Mouse (Mus musculus) lung, embryonic 14.5 days (tissue): ENCODE measurements around the gene Mrpl34. TPM values are rescaled to one million over a fixed set of nuclear protein-coding genes. Genes with fewer than 3 reads are reported as not detected.

Source experiments
- ATAC-seq: fragments of 200-750 bp; cut with Nextera tagmentation; 2 replicates; pipeline ENCODE4 v1.8.0; 2017; ENCODE audit warnings: mild to moderate bottlenecking, moderate TSS enrichment, moderate library complexity; ENCODE audit not compliant: insufficient read depth
- DNase-seq: peaks from one replicate; pipeline ENCODE4 v3.0.0-alpha.2; 2015
- H3K27ac ChIP-seq: fragments of 300-500 bp; sonication (generic); 2 replicates; pipeline ENCODE4 v1.5.1; 2014; ENCODE audit warnings: low read depth, mild to moderate bottlenecking, moderate library complexity
- H3K27me3 ChIP-seq: fragments of 300-500 bp; sonication (generic); 2 replicates; pipeline ENCODE4 v1.6.1; 2014; ENCODE audit warnings: low read length, control low read depth; ENCODE audit not compliant: insufficient read depth
- H3K36me3 ChIP-seq: fragments of 300-500 bp; sonication (generic); 2 replicates; pipeline ENCODE4 v1.6.1; 2014; ENCODE audit warnings: control low read depth; ENCODE audit not compliant: insufficient read depth
- H3K4me1 ChIP-seq: fragments of 300-500 bp; sonication (generic); 2 replicates; pipeline ENCODE4 v1.6.1; 2014; ENCODE audit warnings: antibody characterized with exemption, control low read depth; ENCODE audit not compliant: insufficient read depth
- H3K4me2 ChIP-seq: fragments of 300-500 bp; sonication (generic); 2 replicates; pipeline ENCODE4 v1.6.1; 2014; ENCODE audit warnings: mild to moderate bottlenecking
- H3K4me3 ChIP-seq: fragments of 300-500 bp; sonication (generic); 2 replicates; pipeline ENCODE4 v1.5.1; 2014; ENCODE audit warnings: low read depth, low read length
- H3K9ac ChIP-seq: fragments of 300-500 bp; sonication (generic); 2 replicates; pipeline ENCODE4 v1.6.1; 2014
- H3K9me3 ChIP-seq: fragments of 300-500 bp; sonication (generic); 2 replicates; pipeline ENCODE4 v1.6.1; 2016; ENCODE audit warnings: low read depth, low read length, control low read depth
- CTCF ChIP-seq: IDR thresholded peaks from 2 replicates; pipeline ENCODE4 v1.5.1; 2016; ENCODE audit warnings: antibody characterized with exemption, low read depth
- WGBS: fragments of 180-500 bp; shearing (Covaris S2); extraction: QIAGEN DNeasy Blood & Tissue Kit; methylation state at CpG from one replicate; pipeline ENCODE4 v1.1.7; 2014; 5-methylcytosine and 5-hydroxymethylcytosine counted together
- polyA plus RNA-seq: library from polyadenylated mRNA; unstranded; fragments of >200 nt; fragmentation: Nextera tagmentation; extraction: Ambion mirVana; gene quantifications from 2 replicates; pipeline ENCODE4 v1.2.1, GENCODE M21; 2014

Gene Mrpl34
- polyA plus RNA-seq, 1 experiment from 2014 or later, result 135 TPM

DNA sequence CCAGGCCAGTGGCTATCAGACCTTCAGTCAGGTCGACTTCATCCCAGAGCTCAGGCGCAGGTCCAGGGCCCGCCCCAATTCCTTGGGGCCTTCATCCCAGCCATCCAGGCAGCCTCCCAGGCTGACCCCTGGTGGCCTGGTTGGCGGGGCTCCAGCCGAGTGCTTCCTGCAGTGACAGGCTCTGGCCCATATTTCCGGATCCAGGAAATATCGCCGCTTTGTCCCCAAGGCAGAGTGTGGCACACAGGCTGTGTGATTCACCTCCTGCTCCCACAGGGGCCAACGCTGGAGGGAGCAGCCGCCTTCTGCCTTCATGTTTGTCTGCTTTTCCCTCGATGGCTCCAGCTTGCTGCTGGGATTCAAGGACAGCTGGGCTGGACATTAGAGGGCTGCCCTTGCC, 31.7 kb downstream of the Mrpl34 start:
- no peak overlapping the region for H3K4me3 ChIP-seq
- no peak overlapping the region for H3K9ac ChIP-seq
- peaks cover 27% of the 10 kb centered on the region for H3K4me1 ChIP-seq
- H3K27ac ChIP-seq, result peak overlapping the region; percentile 75
- 23% methylated on average over 11 of the region's 11 CpGs for WGBS
- H3K36me3 ChIP-seq, result peaks cover 37% of the 10 kb centered on the region
- ATAC-seq (peak; percentile 53; the same call in 1 of the 2 replicates), DNase-seq (peak; percentile 92)
- H3K4me2 ChIP-seq, result no peak overlapping the region
- H3K9me3 ChIP-seq, result no peaks in the 10 kb centered on the region
- H3K27me3 ChIP-seq, result no peaks in the 10 kb centered on the region
- TF ChIP-seq CTCF, result peak; percentile 62

DNA sequence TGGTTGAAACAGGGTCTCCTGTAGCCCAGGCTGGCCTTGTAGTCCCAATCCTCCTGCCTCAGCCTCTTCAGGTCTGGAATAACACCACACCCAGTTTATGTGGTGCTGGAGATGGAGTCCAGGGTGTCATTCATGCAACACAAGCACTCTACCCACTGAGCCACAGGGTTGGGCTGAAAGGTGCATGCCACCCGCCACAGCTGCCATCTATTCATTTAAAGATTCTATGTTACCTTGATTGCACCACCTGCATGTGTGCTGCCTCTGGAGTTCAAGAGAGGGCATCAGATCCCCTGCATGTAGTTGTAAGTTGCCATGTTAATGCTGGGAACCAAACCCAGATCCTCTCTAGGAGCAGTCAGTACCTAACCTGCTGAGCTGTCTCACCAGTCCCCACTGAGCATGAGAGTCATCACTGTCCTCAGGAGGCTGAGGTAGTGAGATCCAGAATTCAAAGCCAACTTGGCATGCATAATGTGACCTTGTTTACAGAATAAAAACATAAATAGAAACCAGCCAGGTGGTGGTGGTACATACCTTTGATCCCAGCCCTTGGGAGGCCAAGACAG, 32.4 kb downstream of the Mrpl34 start:
- Histone ChIP-seq H3K36me3 (peaks cover 30% of the 10 kb centered on the region), H3K27ac (peak overlapping the region; percentile 75; the same call in 1 of the 2 replicates), H3K4me1 (peaks cover 27% of the 10 kb centered on the region), H3K9me3 (no peaks in the 10 kb centered on the region), H3K4me3 (no peak overlapping the region), H3K9ac (no peak overlapping the region), H3K4me2 (no peak overlapping the region), H3K27me3 (no peaks in the 10 kb centered on the region)
- 93% methylated on average over 1 of the region's 1 CpGs for WGBS
- DNase-seq (no peak), ATAC-seq (no peak)
- no peak for TF ChIP-seq CTCF

DNA sequence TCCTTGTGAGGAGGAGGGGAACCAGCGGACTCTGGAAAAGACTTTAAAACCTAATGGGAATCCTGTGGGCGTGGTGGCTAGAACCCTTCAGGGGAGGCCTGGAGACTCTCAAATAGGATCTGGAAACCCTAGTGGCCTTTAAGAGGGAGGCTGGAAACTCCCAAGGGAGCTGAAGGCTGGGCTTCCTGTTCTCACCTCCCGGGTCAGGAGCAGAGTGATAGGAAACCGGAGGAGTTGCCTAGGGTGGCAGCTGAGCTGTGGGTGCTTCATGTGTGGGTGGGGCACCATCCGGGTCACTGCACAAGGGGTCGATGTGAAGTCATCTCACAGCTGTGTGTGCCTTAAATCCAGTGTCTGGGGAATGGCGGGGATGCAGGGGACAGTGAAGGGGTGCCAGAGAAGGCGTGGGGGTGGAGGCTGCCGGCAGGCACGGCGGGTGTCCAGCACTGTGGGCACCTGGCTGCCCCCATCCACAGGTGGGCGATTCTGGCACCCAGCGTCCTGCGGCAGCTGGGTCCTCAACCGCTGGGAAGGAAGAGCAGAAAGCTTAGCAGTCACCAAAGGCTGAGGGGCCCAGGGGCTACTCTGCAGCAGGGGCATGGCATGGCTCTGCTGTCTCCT, 33.2 kb downstream of the Mrpl34 start:
- Histone ChIP-seq H3K4me3 (no peak overlapping the region), H3K9me3 (no peaks in the 10 kb centered on the region), H3K27ac (peak overlapping the region; percentile 81), H3K27me3 (no peaks in the 10 kb centered on the region), H3K4me2 (peak overlapping the region; percentile 37), H3K4me1 (peaks cover 27% of the 10 kb centered on the region), H3K36me3 (peaks cover 22% of the 10 kb centered on the region), H3K9ac (peak overlapping the region; percentile 23; the same call in 1 of the 2 replicates)
- ATAC-seq (no peak), DNase-seq (peak; percentile 54)
- WGBS, result 15% methylated on average over 15 of the region's 15 CpGs
- no peak for TF ChIP-seq CTCF

DNA sequence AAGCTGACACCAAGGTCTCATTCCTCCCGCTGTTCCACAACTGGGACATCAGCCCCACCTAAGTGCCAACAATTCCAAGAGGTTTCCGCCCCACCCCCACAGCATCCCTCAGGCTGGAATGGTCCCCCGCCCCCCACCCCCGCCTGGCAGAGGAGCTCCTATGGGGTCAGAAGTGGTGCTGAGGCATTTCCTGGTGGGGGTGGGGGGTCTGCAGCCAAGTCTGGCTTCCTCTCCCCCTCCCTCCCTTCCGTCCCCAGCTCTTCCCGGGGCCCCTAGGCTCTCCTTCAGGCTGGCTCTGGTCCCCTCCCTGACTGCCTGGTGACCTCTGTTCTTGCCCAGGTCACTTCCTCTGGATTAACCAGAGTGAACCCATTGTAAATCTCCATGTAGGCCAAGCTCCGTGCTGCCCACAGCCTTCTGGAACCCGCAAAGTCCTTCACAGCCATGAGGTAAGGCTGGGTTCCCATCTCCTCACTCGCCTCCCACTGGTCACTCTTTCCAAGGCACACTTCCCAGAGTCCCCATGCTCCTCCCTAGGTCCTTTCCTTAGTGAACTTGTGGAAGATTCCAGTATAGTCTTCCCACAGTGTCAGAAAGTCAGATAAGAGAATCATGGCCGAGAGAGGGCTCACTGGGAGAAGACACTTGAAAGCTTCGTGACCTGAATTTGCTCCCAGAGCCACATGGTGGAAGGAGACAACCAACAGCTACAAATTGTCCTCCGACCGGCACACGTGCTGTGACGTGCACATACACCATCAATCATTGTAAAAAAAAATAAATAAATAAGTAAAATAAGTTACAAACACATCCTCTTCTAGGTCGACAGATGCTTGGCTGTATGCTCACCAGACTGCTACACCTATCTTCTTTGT, 34.3 kb downstream of the Mrpl34 start:
- no peak overlapping the region for H3K9ac ChIP-seq
- no peak overlapping the region for H3K4me3 ChIP-seq
- peaks cover 27% of the 10 kb centered on the region for H3K4me1 ChIP-seq
- WGBS, result 16% methylated on average over 16 of the region's 16 CpGs
- DNase-seq, result peak; percentile 65
- ATAC-seq, result peak; percentile 28; the same call in 1 of the 2 replicates
- peak overlapping the region; percentile 37 for H3K4me2 ChIP-seq
- no peaks in the 10 kb centered on the region for H3K27me3 ChIP-seq
- H3K27ac ChIP-seq, result peak overlapping the region; percentile 81
- no peaks in the 10 kb centered on the region for H3K9me3 ChIP-seq
- H3K36me3 ChIP-seq, result peaks cover 12% of the 10 kb centered on the region; the same call in 1 of the 2 replicates
- TF ChIP-seq CTCF, result no peak

DNA sequence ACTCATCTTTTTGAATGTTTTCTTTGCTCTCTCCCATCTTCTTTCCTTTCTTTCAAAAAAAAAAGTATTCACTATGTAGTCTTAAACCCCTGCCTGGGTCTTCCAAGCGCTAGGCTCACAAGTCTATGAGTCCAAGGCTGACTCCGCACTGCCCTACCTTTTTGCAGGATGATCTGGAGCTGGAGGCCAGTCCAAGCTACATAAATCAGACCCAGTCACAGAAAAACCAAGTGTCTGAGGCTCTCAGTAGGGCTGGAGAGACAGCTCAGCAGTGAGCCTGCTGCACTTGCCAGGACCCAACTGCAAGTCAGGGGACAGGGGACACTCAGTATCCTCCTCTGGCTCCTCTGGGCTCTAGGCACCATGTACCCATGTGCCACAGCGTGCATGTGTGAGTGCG, 39.6 kb downstream of the Mrpl34 start:
- Histone ChIP-seq H3K36me3 (0 out of 2 replicates have a peak, but pooled peaks cover 4% of the 10 kb centered on the region), H3K4me1 (peaks cover under 1% of the 10 kb centered on the region; the same call in 1 of the 2 replicates), H3K27me3 (peaks cover 33% of the 10 kb centered on the region), H3K9ac (no peak overlapping the region), H3K27ac (no peak overlapping the region), H3K9me3 (no peaks in the 10 kb centered on the region), H3K4me2 (no peak overlapping the region), H3K4me3 (no peak overlapping the region)
- TF ChIP-seq CTCF, result no peak
- DNase-seq (no peak), ATAC-seq (no peak)
- WGBS, result 86% methylated on average over 4 of the region's 4 CpGs

DNA sequence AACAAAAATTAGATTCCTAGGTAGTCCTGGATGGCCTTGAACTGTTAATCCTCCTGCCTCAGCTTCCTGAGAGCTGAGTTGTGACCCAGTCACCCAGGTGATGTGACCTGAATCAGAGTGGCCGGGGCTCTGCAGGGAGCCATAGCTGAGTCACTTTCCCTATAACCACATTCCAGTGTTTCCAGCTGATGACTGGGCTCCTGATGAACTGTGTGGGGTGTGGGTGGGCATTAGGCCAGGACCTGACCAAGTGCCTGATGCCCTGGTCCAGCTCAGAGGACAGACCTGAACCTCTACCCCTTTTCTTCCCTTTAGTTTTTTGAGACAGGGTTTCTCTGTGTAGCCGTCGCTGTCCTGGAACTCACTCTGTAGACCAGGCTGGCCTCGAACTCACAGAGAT, 40.6 kb downstream of the Mrpl34 start:
- no peak for TF ChIP-seq CTCF
- WGBS, result 91% methylated on average over 4 of the region's 4 CpGs
- DNase-seq, result no peak
- no peaks in the 10 kb centered on the region for H3K4me1 ChIP-seq
- 0 out of 2 replicates have a peak, but pooled peaks cover 4% of the 10 kb centered on the region for H3K36me3 ChIP-seq
- no peak overlapping the region for H3K4me3 ChIP-seq
- H3K4me2 ChIP-seq, result no peak overlapping the region
- H3K27ac ChIP-seq, result no peak overlapping the region
- peaks cover 33% of the 10 kb centered on the region for H3K27me3 ChIP-seq
- no peaks in the 10 kb centered on the region for H3K9me3 ChIP-seq
- ATAC-seq, result no peak
- no peak overlapping the region for H3K9ac ChIP-seq

DNA sequence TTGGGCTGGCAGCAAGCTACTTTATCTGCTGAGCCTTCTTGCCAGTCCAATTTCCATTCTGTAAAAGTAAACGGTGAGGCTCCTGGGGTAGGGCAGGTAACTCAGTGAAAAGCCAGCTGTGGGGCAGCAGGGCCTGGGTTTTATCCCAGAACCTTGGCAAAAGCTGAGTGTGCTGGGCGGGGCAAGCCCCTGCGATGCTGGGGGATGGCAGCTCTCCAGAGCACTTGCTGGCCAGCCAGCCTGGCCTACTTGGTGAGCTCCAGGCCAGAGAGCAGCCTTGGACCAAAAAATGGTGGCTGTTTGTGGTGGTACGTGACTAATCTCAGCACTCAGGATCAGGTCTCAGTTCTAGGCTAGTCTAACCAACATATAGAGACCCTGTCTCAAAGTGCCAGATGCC, 41.2 kb downstream of the Mrpl34 start:
- Histone ChIP-seq H3K9ac (no peak overlapping the region), H3K4me2 (no peak overlapping the region), H3K27me3 (peaks cover 33% of the 10 kb centered on the region), H3K4me3 (no peak overlapping the region), H3K9me3 (no peaks in the 10 kb centered on the region), H3K36me3 (0 out of 2 replicates have a peak, but pooled peaks cover 4% of the 10 kb centered on the region), H3K4me1 (no peaks in the 10 kb centered on the region), H3K27ac (no peak overlapping the region)
- 80% methylated on average over 4 of the region's 4 CpGs for WGBS
- no peak for DNase-seq
- no peak for ATAC-seq
- no peak for TF ChIP-seq CTCF
